Mouse (Mus musculus): ENCODE measurements at regions not wholly inside any gene's neighbourhood (a gene's known extent, or its start where the extent isn't known, plus 50 kb on each side); places are given as distances from the start of the nearest gene placed in this dataset.

GRCm38 (mm10) chr8:89824586-89824985 lies 523.6 kb downstream of the Tox3 start:
- Histone ChIP-seq H3K9me3 (replicated peaks) (no peaks in the 10 kb centered on the region), H3K4me3 (replicated peaks) (no peak overlapping the region), H3K4me2 (replicated peaks) (no peak overlapping the region), H3K27ac (replicated peaks) (no peak overlapping the region), H3K27me3 (no peaks in the 10 kb centered on the region), H3K9ac (no peak overlapping the region), H3K4me1 (no peaks in the 10 kb centered on the region), H3K36me3 (no peaks in the 10 kb centered on the region)
- no peak for ATAC-seq (ENCODE audit: insufficient number of reproducible peaks, low FRiP score, low TSS enrichment, low read depth)
- 35% methylated on average over 3 of the region's 3 CpGs for WGBS

- Histone ChIP-seq H3K27ac (replicated peaks) (no peak overlapping the region), H3K27me3 (no peaks in the 10 kb centered on the region), H3K9me3 (replicated peaks) (no peaks in the 10 kb centered on the region), H3K36me3 (no peaks in the 10 kb centered on the region), H3K4me1 (no peaks in the 10 kb centered on the region), H3K4me2 (replicated peaks) (no peak overlapping the region), H3K4me3 (replicated peaks) (no peak overlapping the region), H3K9ac (no peak overlapping the region)
- no peak for ATAC-seq (ENCODE audit: insufficient number of reproducible peaks, low FRiP score, low TSS enrichment, low read depth)
These were observed 524.5 kb downstream of the Tox3 start for GRCm38 (mm10) chr8:89823631-89824030.

DNA sequence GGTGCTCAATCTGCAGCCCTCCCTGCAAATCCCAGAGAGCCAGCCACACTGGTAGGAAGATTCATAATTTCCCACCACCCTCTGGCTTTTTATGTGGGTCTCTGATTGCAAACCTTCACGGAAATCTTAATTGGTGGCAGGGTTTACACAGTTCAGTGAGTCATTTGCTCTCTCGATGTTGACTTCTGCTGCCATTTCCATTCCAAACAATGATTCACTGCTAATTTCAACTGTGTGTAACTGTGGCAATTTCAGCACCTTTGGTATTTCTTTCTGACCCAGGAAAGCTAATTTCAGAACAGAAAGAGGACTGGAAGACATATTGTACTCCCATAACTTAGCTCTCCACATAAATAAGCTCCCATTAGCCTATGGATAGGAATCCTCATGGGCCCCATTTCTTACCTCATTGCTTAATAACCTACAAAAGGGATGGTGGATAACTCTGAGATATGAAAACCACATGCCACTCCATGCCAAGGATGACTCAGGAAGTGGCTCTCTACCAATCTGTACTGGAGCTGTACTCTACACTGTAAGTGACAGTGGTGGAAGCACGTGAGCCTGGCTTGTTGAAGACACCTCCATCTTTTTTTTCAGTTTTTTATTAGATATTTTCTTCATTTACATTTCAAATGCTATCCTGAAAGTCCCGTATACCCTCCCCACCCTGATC lies 536.0 kb downstream of the Tox3 start:
- whole genome bisulfite sequencing, result 80% methylated on average over 4 of the region's 4 CpGs
- no peaks in the 10 kb centered on the region for H3K4me1 ChIP-seq
- H3K9ac ChIP-seq, result no peak overlapping the region
- H3K36me3 ChIP-seq, result no peaks in the 10 kb centered on the region
- H3K4me2 ChIP-seq (replicated peaks), result no peak overlapping the region
- H3K27me3 ChIP-seq, result no peaks in the 10 kb centered on the region
- ATAC-seq (ENCODE audit: insufficient number of reproducible peaks, low FRiP score, low TSS enrichment, low read depth), result no peak
- H3K4me3 ChIP-seq (replicated peaks), result no peak overlapping the region
- no peaks in the 10 kb centered on the region for H3K9me3 ChIP-seq (replicated peaks)
- no peak overlapping the region for H3K27ac ChIP-seq (replicated peaks)

- peaks cover 25% of the 10 kb centered on the region for H3K27me3 ChIP-seq
- no peak overlapping the region for H3K27ac ChIP-seq (replicated peaks)
- no peak overlapping the region for H3K9ac ChIP-seq
- no peaks in the 10 kb centered on the region for H3K9me3 ChIP-seq (replicated peaks)
- WGBS, result 77% methylated on average over 10 of the region's 10 CpGs
- no peak for ATAC-seq (ENCODE audit: insufficient number of reproducible peaks, low FRiP score, low TSS enrichment, low read depth)
- no peak overlapping the region for H3K4me2 ChIP-seq (replicated peaks)
- H3K36me3 ChIP-seq, result no peaks in the 10 kb centered on the region
- H3K4me3 ChIP-seq (replicated peaks), result no peak overlapping the region
- no peaks in the 10 kb centered on the region for H3K4me1 ChIP-seq
These were observed 559.8 kb downstream of the Tox3 start for GRCm38 (mm10) chr8:89788296-89788695.

DNA sequence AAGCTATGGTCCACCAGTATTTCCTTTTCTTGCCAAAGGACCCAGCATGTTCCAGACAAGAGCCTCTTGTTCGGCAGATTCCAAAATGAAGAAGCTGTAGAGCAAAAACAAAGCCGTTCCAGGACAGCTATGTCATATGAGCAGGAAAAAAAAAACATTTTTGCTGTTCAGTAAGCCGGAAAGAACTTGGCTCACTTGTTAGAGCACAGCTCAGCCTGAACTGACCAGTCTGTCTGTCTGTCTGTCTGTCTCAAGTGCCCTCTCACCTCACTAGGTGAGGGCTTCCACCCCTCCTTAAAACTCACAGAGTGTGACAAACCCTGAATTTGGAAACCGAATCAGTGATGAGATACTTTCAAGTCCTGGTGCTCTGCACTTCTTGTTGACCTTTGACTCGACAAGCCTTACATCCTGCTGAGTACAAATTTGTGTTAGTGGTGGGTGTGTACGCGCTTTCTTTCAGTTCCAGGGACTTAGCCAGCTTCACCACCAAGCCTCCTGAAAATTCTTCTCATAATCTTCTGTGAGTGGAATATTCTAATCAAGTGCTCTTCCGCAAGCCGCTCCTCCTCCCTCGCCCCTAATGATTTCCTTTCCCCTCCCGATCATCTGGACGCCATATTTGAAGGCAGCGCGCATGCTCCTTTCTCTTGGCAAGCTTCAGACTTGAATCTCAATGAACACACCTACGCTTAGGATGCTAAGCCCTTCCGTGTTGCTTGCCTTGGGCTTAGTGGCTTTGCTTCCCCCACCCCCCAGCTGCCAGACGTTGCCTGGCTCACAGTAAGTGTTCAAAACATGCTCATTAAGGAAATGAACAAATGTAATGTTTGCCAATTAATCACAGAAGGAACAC lies 560.9 kb downstream of the Tox3 start:
- Histone ChIP-seq H3K9me3 (replicated peaks) (no peaks in the 10 kb centered on the region), H3K4me1 (no peaks in the 10 kb centered on the region), H3K27me3 (peaks cover 33% of the 10 kb centered on the region), H3K9ac (no peak overlapping the region), H3K4me2 (replicated peaks) (no peak overlapping the region), H3K27ac (replicated peaks) (no peak overlapping the region), H3K4me3 (replicated peaks) (no peak overlapping the region), H3K36me3 (no peaks in the 10 kb centered on the region)
- 50% methylated on average over 17 of the region's 17 CpGs for WGBS
- ATAC-seq (ENCODE audit: insufficient number of reproducible peaks, low FRiP score, low TSS enrichment, low read depth), result no peak

- H3K27ac ChIP-seq (replicated peaks), result no peak overlapping the region
- H3K36me3 ChIP-seq, result no peaks in the 10 kb centered on the region
- H3K4me1 ChIP-seq, result no peaks in the 10 kb centered on the region
- ATAC-seq (ENCODE audit: insufficient number of reproducible peaks, low FRiP score, low TSS enrichment, low read depth), result no peak
- no peak overlapping the region for H3K4me3 ChIP-seq (replicated peaks)
- H3K27me3 ChIP-seq, result peaks cover 36% of the 10 kb centered on the region
- H3K9me3 ChIP-seq (replicated peaks), result no peaks in the 10 kb centered on the region
- no peak overlapping the region for H3K4me2 ChIP-seq (replicated peaks)
- WGBS, result 15% methylated on average over 7 of the region's 7 CpGs
- no peak overlapping the region for H3K9ac ChIP-seq
These were observed 563.1 kb downstream of the Tox3 start for GRCm38 (mm10) chr8:89785011-89785410.

GRCm38 (mm10) chr8:89783311-89783710 lies 564.8 kb downstream of the Tox3 start:
- no peak overlapping the region for H3K9ac ChIP-seq
- H3K4me2 ChIP-seq (replicated peaks), result no peak overlapping the region
- ATAC-seq (ENCODE audit: insufficient number of reproducible peaks, low FRiP score, low TSS enrichment, low read depth), result no peak
- no peak overlapping the region for H3K27ac ChIP-seq (replicated peaks)
- no peak overlapping the region for H3K4me3 ChIP-seq (replicated peaks)
- no peaks in the 10 kb centered on the region for H3K36me3 ChIP-seq
- no peaks in the 10 kb centered on the region for H3K9me3 ChIP-seq (replicated peaks)
- no peaks in the 10 kb centered on the region for H3K4me1 ChIP-seq
- peaks cover 36% of the 10 kb centered on the region for H3K27me3 ChIP-seq
- WGBS, result 76% methylated on average over 5 of the region's 5 CpGs

DNA sequence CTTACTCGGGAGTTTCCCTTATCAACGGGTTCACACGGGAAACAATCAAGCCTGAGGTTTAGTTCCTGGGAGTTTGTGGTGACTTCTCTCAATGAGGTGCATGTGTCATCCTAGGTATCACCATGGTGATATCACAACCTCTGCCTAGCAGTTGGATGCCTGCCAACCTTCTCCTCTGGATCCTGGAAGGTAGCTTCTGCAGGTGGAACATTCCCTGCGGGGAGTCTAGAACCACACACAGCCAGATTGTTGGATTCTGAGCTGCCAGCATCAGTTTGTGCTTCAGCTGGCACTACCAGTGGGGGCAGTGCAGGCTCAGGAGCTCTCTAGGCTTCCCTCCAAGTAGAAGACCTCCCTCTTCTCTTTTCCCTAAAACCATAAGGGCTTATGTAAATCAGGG lies 581.8 kb downstream of the Tox3 start:
- H3K9me3 ChIP-seq (replicated peaks), result no peaks in the 10 kb centered on the region
- H3K4me2 ChIP-seq (replicated peaks), result no peak overlapping the region
- no peaks in the 10 kb centered on the region for H3K36me3 ChIP-seq
- WGBS, result 59% methylated on average over 4 of the region's 4 CpGs
- no peak overlapping the region for H3K4me3 ChIP-seq (replicated peaks)
- H3K4me1 ChIP-seq, result no peaks in the 10 kb centered on the region
- H3K9ac ChIP-seq, result no peak overlapping the region
- no peak overlapping the region for H3K27ac ChIP-seq (replicated peaks)
- H3K27me3 ChIP-seq, result no peaks in the 10 kb centered on the region
- no peak for ATAC-seq (ENCODE audit: insufficient number of reproducible peaks, low FRiP score, low TSS enrichment, low read depth)

- H3K36me3 ChIP-seq, result no peaks in the 10 kb centered on the region
- no peaks in the 10 kb centered on the region for H3K4me1 ChIP-seq
- H3K27me3 ChIP-seq, result no peaks in the 10 kb centered on the region; the same call in 1 of the 2 replicates
- H3K27ac ChIP-seq (replicated peaks), result no peak overlapping the region
- H3K9me3 ChIP-seq (replicated peaks), result no peaks in the 10 kb centered on the region
- WGBS, result 87% methylated on average over 5 of the region's 5 CpGs
- no peak overlapping the region for H3K4me2 ChIP-seq (replicated peaks)
- no peak overlapping the region for H3K9ac ChIP-seq
- ATAC-seq (ENCODE audit: insufficient number of reproducible peaks, low FRiP score, low TSS enrichment, low read depth), result no peak
- H3K4me3 ChIP-seq (replicated peaks), result no peak overlapping the region
These were observed 588.6 kb downstream of the Tox3 start for GRCm38 (mm10) chr8:89759531-89759930.

- Histone ChIP-seq H3K27ac (replicated peaks) (no peak overlapping the region), H3K4me2 (replicated peaks) (no peak overlapping the region), H3K9me3 (replicated peaks) (no peaks in the 10 kb centered on the region), H3K36me3 (no peaks in the 10 kb centered on the region), H3K4me1 (no peaks in the 10 kb centered on the region), H3K27me3 (no peaks in the 10 kb centered on the region; the same call in 1 of the 2 replicates), H3K4me3 (replicated peaks) (no peak overlapping the region), H3K9ac (no peak overlapping the region)
- 64% methylated on average over 10 of the region's 10 CpGs for WGBS
- no peak for ATAC-seq (ENCODE audit: insufficient number of reproducible peaks, low FRiP score, low TSS enrichment, low read depth)
These were observed 589.4 kb downstream of the Tox3 start for GRCm38 (mm10) chr8:89758695-89759094.

GRCm38 (mm10) chr8:89755951-89756350 lies 592.2 kb downstream of the Tox3 start:
- H3K27ac ChIP-seq (replicated peaks), result no peak overlapping the region
- no peak overlapping the region for H3K4me3 ChIP-seq (replicated peaks)
- H3K4me1 ChIP-seq, result no peaks in the 10 kb centered on the region
- H3K4me2 ChIP-seq (replicated peaks), result no peak overlapping the region
- WGBS, result 67% methylated on average over 3 of the region's 3 CpGs
- no peak overlapping the region for H3K9ac ChIP-seq
- no peak for ATAC-seq (ENCODE audit: insufficient number of reproducible peaks, low FRiP score, low TSS enrichment, low read depth)
- no peaks in the 10 kb centered on the region for H3K9me3 ChIP-seq (replicated peaks)
- no peaks in the 10 kb centered on the region; the same call in 1 of the 2 replicates for H3K27me3 ChIP-seq
- H3K36me3 ChIP-seq, result no peaks in the 10 kb centered on the region

Measured in embryonic facial prominence, embryonic 15.5 days (tissue).